Mouse (Mus musculus): ENCODE data around the gene Phf24. TPM values are rescaled to one million over a fixed set of nuclear protein-coding genes. Genes with fewer than 3 reads are reported as not detected.
"Not testable (repeated sequence)": the region's sequence is repeated elsewhere in the genome, so short reads cannot be mapped to it uniquely, and the experiment has no call there.

The Phf24 gene
- polyA plus RNA-seq, 1 experiment from 2014 or later, result 1.5 TPM

DNA sequence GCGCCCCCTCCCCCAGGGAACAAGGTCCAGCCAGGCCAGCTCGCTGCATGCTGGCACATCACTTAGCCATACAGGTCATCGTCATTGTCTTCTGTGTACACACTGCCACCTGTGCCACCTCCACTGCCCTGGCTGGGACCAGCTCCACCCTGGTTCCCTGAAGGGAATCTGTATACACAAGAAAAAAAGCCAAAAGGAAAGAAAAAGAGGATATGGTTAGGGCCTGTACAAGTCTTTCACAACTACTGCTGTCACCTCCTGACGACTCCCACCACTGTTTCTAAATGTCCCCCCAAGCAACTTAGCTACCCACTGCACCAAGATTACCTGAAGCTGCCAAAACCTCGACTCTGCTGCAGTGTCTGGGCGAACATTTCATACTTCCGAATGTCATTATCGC lies 64.0 kb downstream of the Phf24 start:
- H3K36me3 ChIP-seq, result peaks cover 80% of the 10 kb centered on the region
- not testable (repeated sequence) for H3K27me3 ChIP-seq (ENCODE audit: insufficient read depth, poor library complexity, severe bottlenecking); H3K9me3 ChIP-seq; H3K27ac ChIP-seq; H3K4me1 ChIP-seq; H3K4me3 ChIP-seq
- peak; percentile 31 for DNase-seq (ENCODE audit: low spot score)
- WGBS, result 94% methylated on average over 8 of the region's 8 CpGs

DNA sequence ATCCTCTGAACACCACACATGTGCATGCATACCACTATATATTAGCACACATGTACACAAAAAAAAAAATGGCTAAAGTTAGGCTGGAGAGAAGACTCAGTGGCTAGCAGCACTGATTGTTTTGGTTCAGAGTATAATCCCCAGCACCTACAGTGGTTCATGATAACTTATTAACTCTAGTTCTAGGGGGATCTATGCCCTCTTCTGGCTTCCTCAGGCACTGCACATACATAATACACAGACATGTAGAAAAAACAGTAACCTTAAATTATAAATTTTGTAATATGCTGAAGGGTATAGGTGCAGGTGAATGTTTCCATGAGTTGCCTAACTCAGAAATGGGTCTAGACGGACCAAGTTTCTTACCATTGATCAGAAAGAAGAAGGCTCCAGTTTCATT lies 71.8 kb downstream of the Phf24 start:
- H3K4me3 ChIP-seq, result no peak overlapping the region
- 89% methylated on average over 1 of the region's 1 CpGs for WGBS
- H3K4me1 ChIP-seq, result no peaks in the 10 kb centered on the region
- no peak for DNase-seq (ENCODE audit: low spot score)
- H3K9me3 ChIP-seq, result no peaks in the 10 kb centered on the region
- H3K36me3 ChIP-seq, result peaks cover 99% of the 10 kb centered on the region
- no peak overlapping the region for H3K27ac ChIP-seq
- no peaks in the 10 kb centered on the region for H3K27me3 ChIP-seq (ENCODE audit: insufficient read depth, poor library complexity, severe bottlenecking)

Other genes starting within 250 kb of the Phf24 start
- not detected in 2 replicates for gene 4930578G10Rik, start 181.1 kb upstream of the Phf24 start, polyA plus RNA-seq (2016; fragmentation: Nextera tagmentation; extraction: Ambion mirVana)
- 0.21 TPM in 1 of 2 replicates, not detected in the other for gene Ccl19, start 160.1 kb upstream of the Phf24 start, polyA plus RNA-seq (2016; fragmentation: Nextera tagmentation; extraction: Ambion mirVana)
- not detected in 2 replicates for gene Ccl21a, start 142.7 kb upstream of the Phf24 start, polyA plus RNA-seq (2016; fragmentation: Nextera tagmentation; extraction: Ambion mirVana)
- 0.04 TPM in 2 replicates for gene Fam205a1, start 62.8 kb upstream of the Phf24 start, polyA plus RNA-seq (2016; fragmentation: Nextera tagmentation; extraction: Ambion mirVana)
- gene Gm12394, start 59.9 kb upstream of the Phf24 start, polyA plus RNA-seq (2016; fragmentation: Nextera tagmentation; extraction: Ambion mirVana), result 0.09 and 0.19 TPM in 2 replicates
- 0.16 and 0.24 TPM in 2 replicates for gene Fam205c, start 42.4 kb upstream of the Phf24 start, polyA plus RNA-seq (2016; fragmentation: Nextera tagmentation; extraction: Ambion mirVana)
- 11.4 and 12.3 TPM in 2 replicates for gene Dnajb5, start 33.2 kb downstream of the Phf24 start, polyA plus RNA-seq (2016; fragmentation: Nextera tagmentation; extraction: Ambion mirVana)
- gene 1700022I11Rik, start 52.9 kb downstream of the Phf24 start, polyA plus RNA-seq (2016; fragmentation: Nextera tagmentation; extraction: Ambion mirVana), result 0.25 and 0.70 TPM in 2 replicates
- gene Vcp, start 83.8 kb downstream of the Phf24 start, polyA plus RNA-seq (2016; fragmentation: Nextera tagmentation; extraction: Ambion mirVana), result 588 and 628 TPM in 2 replicates
- 13.9 and 18.0 TPM in 2 replicates for gene Fancg, start 93.8 kb downstream of the Phf24 start, polyA plus RNA-seq (2016; fragmentation: Nextera tagmentation; extraction: Ambion mirVana)
- gene Pigo, start 109.2 kb downstream of the Phf24 start, polyA plus RNA-seq (2016; fragmentation: Nextera tagmentation; extraction: Ambion mirVana), result 18.4 and 21.0 TPM in 2 replicates
- gene Stoml2, start 115.0 kb downstream of the Phf24 start, polyA plus RNA-seq (2016; fragmentation: Nextera tagmentation; extraction: Ambion mirVana), result 320 and 370 TPM in 2 replicates
- 12.0 and 12.7 TPM in 2 replicates for gene Fam214b, start 129.6 kb downstream of the Phf24 start, polyA plus RNA-seq (2016; fragmentation: Nextera tagmentation; extraction: Ambion mirVana)
- 7.1 and 8.5 TPM in 2 replicates for gene Unc13b, start 142.3 kb downstream of the Phf24 start, polyA plus RNA-seq (2016; fragmentation: Nextera tagmentation; extraction: Ambion mirVana)

Measured in heart, embryonic 10.5 days (tissue).